Mouse (Mus musculus) embryo, embryonic 10.5 days (tissue): ENCODE measurements at regions not wholly inside any gene's neighbourhood (a gene's known extent, or its start where the extent isn't known, plus 50 kb on each side); places are given as distances from the start of the nearest gene placed in this dataset.
A peak's percentile ranks its signal among the peaks of the same experiment; 100 is the strongest.

Experiments
- DNase-seq: peaks from one replicate; pipeline ENCODE4 v3.0.0-alpha.2; 2015; ENCODE audit warnings: low spot score

DNA sequence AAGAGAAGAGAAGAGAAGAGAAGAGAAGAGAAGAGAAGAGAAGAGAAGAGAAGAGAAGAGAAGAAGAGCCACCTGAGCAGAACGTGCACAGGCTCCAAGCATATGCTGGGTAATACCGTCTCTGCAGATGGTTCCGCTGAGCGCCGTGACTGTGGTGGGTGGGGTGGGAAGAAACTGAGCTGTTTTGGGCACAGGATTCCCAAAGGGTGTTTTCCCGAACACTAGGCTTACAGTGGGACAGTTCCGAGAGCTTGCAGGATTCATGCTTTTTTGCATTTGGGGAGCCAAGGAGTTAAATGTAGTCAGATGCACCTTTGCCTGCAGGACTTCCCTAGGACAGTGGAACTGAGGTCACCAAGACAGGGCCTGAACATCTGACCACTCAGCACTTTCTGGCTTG is 142.3 kb upstream of the Lrfn2 start:
- DNase-seq, result no peak

DNA sequence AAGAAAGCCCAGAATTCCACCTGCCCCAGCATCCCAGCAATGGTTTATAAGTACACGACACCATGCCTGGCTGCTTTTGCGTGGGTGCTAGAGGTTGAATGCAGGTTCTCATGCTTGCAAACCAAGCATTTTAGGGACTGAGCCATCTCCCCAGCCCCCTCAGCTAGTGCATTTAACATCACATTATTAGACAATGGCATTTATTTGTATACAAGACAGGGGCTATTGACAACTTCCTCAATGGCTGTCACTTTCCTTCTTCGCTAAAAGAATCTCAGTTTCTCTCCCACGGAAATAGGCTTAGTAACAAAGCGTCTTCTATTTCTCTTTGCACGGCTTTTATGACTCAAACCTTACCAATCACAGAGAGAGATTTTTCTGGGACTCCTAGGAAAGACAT is 141.7 kb upstream of the Lrfn2 start:
- DNase-seq, result no peak

DNA sequence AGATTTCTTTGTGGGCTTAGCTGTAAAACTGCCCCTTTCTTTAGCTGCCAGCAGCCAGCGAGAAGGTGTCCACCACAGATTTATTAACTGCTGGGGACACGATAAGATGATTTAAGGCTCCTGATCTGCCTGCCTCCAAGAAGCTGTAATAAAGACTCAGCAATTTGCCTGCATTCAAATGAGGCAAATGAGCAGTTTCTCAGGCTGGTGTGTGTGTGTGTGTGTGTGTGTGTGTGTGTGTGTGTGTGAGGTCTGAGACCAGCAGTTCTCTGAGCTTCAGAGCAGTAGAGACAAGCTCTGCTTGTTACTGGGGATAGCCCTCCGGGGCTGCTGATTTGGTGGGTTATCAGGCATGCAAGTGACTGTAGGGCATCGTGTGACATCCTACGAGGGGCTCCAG is 139.2 kb upstream of the Lrfn2 start:
- DNase-seq, result no peak

DNA sequence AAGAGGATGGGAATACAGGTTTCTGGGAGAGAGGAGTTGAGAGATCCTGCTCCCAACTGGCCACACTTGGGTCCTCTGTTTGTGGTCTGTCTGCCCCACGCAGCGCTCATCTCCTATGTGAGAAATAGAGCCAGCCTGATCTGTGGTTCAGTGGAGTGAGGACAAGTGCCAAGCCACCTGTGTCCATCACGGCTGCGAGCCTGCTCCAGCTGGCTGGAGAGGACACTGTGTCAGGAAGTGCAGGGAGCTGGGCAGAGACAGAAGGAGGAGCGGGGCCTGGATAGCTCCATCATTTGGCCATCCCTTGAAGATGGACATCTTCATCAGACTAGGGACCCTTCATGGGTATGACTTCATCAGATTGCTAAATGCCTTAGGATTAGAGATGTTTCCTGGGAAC is 136.4 kb upstream of the Lrfn2 start:
- no peak for DNase-seq

DNA sequence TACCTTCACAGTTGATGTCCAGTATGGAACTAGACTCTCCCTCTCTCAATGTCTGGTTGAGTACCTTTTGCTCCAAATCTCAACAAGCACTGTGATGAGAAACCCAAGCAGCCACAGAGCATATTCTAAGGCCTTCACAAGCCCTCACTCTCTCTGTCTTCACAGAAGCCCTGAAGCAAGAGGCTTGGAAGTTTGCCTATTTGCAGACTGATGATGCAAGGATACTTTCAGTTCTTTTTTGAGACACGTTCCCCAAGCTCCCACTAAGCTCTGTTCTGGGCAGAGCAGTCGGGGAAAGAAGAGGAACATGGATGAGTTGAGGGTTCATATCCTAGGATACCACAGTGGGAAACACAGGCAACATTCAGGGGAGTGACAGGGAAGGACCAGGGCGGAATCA is 134.0 kb upstream of the Lrfn2 start:
- no peak for DNase-seq

DNA sequence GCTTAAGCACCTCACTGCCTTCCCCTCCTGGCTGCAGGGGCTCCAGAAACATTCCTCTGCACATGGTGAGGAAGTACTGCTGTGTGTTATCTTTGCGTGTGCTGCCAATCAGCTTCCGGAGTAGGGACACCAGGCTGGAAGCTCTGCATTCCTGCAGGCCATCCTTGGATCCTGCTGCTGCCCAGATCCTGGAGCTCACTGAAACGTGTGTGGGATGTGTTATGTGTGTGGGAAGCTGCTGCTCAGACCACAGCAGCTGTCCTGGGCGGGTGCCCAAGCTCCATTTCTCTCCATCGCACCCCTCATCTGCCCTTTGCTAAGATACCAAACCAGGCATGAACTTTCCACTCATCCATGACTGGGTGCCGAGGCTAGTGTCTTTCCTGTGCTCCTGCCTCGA is 129.5 kb upstream of the Lrfn2 start:
- no peak for DNase-seq

DNA sequence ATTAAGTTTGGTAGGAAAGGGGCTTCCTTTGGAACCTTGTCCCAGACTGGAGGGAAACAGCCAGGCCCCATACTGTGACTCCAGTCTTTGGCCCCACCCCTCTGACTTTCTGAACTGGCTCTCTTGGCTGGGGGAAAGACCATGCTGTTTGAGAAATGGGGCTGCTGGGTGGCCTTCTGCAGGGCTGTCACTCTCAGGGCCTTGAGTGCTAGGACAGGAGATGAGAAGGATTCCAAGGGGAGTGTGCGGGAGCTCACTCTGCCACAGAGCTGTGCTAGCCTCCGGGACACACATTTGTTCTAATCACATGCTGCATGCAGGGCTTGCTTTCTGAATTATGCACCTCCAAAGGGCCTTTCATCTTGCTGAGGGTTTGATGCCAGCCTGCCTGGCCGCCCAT is 124.3 kb upstream of the Lrfn2 start:
- no peak for DNase-seq

DNA sequence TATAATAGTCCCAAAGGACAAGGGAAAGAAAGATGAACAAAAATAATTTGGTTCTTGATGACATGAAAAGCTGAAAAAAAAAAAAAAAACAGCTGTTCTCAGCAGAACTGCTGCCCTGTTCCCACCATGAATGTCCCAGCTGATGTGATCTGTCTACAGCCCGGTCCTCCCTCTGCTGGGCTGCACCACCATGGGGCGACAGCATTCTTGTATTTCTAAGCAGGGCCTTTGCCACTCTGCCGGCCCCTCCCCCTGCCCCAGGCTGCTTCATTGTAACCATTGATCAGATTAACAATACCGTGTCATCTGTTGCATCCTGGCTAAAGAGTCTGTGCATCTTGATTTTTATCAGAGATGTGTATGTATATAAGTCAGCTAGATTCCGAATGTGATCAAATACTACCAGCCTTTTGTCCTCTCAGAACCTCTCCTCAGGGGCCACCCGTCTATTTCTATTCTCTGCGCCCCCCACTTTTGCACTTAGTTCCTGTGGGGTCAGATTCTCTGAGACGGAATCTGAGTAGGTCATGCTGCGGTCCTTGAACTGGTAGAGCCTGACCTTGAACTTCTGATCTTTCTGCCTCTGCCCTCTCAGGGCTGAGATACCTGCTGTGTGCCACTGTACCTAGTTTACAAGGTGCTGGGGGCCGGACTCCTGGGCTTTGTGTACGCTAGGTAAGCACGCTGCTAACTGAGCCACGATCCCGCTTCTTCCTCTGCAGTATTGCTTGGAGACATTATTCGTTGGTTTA is 117.2 kb upstream of the Lrfn2 start:
- DNase-seq, result peak; percentile 67

DNA sequence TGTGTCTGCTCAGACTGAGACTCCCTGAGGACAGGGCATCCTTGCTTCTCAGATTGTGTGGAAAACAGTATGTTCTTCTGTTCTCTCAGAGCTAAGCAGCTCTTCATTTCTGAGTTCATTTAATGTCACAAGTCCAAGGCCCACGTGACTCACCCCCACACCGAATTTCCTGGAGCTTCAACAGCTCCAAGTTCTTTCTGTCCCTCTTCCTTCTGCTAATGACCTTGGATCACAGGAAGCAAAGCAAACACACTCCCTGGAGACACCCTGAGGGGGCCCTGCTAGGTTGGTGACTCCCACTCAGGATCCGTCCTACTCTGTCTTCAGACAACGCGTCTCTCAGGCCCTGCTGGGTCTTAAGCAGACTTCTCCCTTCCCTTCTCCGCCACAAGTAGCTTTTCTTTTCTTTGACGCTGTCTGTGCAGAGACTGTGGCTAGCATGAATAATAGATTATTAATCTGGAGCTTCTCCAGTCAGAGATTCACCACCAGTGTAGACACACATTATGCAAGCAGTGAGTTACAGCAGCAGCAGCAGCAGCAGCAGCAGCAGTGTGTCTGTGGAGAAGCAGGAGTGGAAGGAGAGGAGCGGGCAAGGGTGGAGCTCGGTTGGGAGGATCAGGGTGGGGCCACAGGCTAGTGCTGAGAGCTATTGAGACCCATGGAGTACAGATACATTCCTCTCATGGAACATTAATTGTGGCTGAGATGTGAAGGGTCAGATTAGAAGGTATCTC is 115.4 kb upstream of the Lrfn2 start:
- no peak for DNase-seq

DNA sequence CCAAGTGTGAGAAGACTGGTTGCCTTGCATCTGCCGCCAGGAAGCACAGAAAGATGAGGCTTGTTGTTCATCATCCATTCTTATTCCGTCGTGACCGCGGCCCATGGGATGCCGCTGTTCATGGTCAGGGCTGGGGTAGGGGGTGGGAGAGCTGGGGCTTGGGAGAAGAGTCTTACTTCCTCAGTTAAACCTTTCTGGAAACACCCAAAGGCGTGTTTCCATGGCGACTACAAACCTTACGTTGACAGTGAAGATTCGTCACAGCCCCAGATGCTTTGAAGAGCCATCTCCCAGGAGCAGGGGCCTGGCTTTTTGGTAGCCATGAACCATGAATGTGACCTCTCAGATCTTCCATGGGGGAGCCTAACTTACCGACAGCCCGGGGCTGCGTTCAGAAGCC is 114.6 kb upstream of the Lrfn2 start:
- DNase-seq, result no peak

DNA sequence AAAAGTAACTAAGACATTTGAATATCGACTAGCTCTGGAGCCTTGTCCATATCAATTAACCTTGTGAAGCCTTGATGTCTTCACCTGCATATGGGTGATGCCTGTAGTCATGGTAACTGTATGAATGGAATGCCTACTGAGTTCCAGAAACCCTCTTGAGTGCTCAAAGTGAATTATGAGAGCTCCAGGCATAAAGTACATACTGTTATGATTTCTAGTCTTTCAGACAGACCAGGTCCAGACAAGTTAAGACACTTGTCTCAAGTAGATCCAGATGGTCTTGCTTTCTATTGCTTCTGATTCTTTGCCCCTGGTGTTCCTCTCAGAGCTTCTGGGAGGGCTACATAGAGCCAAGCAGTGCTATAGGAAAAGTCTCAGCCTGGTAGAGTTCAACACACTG is 112.5 kb upstream of the Lrfn2 start:
- no peak for DNase-seq

DNA sequence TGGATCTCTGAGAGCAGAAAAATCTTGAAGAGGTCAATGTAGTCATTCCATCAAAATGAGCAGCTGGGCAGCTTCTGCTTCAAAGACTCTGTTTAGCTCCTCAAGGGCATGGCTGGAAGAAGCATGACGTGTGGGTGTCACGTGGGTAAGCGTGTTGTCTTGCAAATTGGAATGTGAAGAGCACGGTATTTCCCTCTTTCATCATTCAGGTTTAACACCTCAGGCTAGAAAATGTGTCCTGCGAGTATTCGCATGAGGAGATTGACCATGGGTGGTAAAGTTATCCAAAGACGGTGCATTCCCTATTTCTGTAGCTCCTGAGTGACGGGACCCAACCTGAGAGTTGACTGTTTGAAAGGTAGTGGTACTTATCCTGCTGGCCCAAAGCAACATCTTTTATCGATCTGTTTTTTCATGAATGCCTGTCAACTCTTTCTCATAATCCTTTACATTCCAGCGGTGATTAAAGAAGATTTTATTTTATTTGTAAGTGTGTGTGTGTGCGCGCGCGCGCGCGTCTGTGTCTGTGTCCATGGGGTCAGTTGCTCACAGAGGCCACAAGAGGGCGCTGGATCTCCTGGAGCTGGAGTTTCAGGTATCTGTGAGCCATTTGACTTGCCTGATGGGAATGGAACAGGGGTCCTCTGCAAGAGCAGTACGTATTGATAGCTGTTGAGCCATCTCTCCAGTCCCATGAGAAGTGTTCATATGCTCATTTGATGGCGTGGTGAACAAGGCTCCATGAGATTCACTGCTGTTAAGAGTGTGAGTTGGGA is 109.9 kb upstream of the Lrfn2 start:
- DNase-seq, result no peak

DNA sequence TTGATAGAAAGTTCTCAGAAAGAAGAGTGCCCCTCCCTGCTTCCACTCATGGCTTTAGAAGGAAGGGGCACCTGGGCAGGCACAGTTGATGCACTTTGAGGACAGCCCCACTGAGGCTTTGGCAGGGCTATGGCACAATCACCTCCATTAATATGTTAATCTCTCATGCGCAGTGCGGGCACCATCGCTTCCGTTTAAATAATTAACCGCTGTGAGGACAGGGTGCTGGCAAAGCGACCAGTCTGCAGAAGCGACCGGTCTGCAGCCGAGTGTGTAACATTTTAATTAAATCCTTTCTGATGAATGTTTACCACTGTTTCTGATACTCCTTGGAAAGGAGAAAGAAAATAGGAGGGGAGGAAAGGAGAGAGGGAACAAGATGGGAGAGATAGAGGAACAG is 108.3 kb upstream of the Lrfn2 start:
- no peak for DNase-seq

DNA sequence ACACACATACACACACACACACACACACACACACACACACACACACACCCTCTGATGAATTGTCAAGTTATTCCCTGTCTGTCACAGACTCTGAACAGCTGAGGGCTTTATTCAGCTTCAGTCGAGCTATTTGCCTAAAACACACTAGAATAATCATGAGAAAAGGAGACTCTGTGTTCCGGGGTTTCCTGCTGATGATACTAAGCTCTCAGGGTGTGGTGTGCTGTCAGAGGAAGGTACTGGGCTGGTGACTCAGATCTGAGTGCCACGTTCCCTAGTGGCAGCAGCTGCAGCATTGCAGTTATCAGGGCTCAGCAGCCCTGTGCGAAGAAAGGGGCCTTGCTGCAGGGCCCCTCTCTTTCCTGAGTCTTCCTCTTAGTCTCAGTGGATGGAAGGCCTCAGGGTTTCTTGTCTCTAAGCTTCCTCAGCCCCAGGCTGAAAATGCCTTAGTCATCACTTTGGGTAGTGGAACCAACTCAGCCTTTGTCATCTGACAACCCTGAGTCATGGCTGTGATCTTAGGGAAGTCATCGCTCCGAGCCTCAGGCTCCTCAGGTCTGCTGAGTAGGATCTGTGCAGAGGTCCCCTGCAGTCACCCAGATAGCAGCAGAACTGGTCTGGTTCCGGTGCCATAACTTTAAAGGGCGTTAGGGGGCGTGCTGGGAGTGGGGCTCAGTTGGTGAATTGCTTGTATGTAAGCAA is 106.8 kb upstream of the Lrfn2 start:
- no peak for DNase-seq

DNA sequence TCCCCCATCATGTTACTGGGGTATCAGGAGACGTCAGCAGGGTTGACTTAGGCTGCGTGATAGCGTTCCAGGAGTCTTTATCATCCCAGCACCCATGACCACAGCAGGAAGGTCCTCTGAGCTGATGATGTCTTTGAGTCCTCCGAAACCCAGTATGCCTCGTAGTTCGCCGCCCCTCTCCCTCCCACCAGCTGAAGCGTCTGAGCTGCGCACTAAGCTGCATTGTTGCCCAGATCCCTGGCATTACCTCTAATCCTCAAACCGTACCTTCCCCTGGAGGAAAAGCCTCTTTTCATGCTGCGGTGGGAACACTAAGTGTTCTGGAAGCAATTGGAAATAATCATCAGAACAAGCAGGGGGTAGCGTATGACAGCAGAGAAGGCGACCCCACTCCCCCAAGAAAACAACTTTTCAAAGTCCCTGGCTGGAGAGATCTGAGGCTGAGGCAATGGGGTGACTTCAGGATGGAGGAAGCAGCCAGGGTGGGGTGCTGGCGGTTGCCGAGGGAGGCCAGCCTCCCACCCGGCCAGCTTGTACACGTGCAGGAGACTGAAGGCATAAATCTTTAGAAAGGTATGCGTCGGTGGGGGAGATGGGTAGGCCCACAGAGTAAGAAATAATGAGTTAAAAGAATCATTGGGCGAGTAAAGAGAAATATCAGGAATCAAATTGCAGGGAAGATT is 93.7 kb upstream of the Lrfn2 start:
- no peak for DNase-seq

DNA sequence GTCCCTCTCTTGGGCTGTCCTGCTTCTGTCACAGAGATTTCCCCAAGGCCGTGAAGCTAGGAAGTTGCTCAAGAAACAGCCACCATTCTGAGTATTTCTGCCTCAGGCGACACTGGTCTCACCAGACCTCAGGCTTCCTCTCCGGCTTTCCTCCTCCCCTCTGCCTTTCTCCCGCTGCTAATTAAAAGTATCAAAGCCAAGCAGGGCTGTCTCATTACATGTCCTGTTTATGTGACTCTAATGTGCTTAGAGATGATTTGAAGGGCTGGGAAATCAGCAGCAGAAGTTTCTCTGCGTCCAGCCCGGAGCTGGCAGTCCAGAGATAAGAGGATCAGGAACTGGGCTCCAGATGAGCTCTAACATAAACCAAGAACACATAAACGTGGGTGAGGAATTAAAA is 84.3 kb upstream of the Lrfn2 start:
- no peak for DNase-seq

DNA sequence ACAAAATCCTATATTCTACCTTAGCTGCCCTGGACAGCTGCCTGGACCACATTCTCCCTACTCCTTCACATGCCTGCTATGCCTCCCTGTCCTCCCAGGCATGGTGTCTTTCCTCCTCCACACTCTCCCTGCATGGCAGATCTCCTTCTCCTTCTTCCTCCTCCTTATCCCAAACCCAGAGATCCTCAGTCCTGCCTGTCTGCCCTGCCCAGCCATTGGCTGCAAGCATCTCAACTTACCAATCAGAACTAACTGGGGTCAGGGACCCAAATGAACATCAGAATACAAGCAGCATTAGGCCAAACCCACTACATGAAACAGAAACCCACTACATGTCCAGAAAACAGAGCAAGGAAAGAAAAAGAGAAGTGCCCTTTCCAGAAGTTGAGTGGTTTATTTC is 81.3 kb upstream of the Lrfn2 start:
- no peak for DNase-seq

DNA sequence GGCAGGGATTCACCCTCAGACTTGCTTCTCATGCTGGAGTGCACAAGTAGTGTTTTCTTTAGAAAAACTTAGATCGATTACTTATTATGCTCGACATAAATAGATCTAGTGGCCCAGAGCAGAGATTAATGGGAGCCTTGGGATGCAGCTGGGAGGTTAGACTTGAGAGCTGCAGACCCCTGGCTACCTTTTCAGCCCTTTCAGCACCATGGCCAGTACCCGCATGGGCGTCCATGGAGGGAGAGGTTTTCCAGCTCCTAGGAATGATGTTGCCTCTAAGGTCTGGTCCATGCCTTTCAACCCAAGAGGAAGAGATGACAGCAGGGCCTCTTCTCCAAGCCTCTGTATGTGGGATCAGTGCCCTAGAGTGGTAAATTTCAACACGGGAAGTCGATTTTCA is 73.3 kb upstream of the Lrfn2 start:
- peak; percentile 72 for DNase-seq

DNA sequence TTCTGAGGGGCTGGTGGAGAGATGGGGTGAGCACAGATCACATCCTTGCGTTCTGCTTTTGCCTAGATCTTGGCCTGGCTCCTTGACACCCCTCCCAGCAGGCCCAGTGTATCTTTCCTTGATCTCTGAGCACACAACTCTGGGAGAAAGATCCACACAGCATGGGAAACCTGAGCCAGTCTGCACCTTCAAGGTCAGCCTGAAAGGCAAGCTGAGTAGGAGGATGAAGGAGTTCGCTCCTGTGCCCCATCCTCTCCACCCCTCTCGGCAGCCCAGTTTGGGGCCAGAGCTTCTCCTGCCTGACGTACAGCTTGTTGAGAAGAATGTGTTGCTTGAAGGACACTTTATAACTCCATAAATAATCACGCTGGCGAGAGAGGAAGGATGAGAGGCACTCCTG is 61.7 kb upstream of the Lrfn2 start:
- no peak for DNase-seq

DNA sequence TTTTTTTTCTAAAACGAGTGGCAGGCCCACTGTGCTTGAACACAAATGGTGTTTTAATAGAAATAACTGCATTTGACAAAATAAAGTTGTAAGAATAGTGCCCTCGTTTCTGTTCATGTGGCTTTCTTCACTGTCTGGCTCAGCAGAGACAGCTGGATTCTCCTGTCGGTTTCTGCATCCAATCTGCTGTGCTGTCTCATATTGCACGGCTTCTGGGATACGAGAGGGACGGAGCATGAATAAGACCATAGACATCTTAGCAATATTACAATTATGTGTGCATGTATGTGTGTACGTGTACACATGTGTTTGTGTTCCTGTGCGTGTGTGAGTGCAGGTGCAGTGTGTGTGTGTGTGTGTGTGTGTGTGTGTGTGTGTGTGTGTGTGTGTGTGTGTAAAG is 54.7 kb upstream of the Lrfn2 start:
- DNase-seq, result no peak

DNA sequence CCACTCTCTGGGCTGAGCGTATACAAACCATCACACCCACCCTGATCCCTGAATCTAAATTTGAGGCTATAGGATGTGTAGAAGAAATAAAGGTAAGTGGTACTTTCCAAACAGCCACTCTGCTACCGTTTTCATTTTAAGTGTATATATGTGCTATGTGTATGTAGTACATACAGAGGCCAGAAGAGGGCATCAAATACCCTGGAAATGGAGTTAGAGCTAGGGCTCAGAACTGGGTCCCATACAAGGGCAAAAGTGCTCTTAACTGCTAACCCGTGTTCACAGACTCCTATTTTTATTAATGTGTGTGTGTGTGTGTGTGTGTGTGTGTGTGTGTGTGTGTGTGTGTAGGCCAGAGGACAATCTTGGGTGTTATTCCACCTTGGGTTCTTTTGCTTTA is 51.6 kb upstream of the Lrfn2 start:
- DNase-seq, result peak; percentile 14

DNA sequence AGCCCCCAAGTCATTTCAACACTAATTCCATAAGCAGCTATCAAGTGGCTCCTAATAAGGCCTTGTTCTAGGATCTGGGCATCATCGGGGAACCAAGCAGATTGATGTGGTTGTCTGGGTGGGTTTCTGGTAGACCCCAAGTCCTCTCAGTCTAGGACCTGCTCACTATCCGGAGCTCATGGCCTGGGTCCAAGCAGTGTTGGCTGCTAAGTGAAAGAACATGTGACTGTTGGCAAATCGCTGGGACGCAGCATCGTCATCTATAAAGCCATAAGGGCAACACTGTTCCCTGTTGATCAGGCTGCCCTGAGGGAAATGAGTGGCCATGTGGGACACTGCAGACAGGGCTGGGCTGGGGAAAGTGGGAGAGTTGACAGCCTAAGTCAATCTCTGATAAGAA is 50.2 kb upstream of the Lrfn2 start:
- no peak for DNase-seq
